Mouse (Mus musculus): ENCODE results near the gene Paqr5.

Paqr5 gene

DNA sequence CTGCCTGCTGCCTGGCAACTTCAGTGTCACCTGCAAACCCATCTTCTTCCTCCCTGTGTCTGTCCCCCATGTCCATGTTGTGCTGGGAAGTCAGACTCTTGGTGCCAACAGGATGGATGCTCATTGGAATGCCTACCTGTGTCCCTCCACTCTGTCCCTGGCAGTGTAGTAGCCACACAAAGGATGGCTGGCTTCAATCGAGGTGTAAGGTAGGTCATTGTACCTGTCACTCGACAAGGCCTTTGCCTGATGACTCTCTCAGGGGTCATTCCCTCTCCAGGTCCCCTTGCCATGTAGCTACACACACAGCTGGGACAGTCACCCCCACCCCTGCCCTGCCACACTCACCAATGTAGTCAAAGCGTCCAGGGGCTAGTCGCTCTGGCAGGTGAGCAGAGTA lies 65.5 kb downstream of the Paqr5 start:
- CTCF ChIA-PET: interaction anchor here (0.6 kb wide), 1 partner anchor 24 kb away, joined by 3 read pairs; no protein-coding TSS in a partner anchor

DNA sequence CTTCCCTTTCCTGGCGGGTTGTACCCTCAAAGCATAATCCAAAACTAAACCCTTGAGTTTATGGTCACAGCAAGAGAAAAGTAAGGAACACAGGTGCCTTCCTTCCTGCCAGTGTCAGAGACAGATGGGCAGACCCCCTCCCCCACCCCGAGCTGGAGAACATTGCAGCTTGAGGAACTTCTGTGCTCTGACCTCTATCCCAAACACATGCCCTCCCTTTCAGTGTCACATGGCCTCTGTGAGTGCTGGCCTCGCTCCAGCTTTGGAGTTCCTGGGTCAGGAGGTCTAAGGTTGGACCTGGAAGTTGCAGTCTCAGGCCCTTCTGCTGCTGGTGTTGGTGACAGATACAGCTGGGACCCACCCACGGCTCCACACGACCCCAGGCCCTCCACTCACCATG lies 65.9 kb downstream of the Paqr5 start:
- CTCF ChIA-PET: interaction anchor here (0.6 kb wide), 1 partner anchor 24 kb away, joined by 3 read pairs; no protein-coding TSS in a partner anchor

DNA sequence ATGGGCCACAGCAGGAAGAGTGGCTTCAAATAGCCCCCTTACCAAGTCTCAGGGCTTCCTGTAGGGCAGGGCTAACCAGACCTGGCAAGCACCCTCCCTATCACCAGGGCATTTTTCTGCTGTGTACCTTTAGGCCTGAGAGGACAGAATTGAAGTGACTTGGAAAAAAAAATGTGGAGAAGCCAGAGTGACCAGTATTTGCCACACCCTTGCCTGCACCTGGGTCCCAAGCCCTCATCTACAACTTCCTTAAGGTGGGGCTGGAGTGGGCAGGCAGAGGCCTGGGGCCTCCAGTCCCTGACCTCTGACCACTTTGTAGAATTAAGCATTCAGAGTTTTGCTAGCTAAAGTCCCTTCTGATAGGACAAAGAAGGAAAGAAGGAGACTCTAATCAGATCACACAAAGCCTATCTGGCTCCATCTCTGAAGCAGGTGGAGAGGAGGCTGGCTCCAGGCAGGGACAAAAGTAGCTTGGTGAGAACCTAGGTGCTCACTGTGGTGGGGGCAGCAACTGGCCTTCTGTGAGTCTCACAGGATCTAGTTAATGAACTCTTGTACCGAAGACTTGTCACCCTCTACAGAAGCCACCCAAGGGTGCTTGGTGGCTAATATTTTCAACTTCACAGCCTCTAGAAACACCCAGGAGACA lies 66.6 kb downstream of the Paqr5 start:
- CTCF ChIA-PET: no interaction called here

DNA sequence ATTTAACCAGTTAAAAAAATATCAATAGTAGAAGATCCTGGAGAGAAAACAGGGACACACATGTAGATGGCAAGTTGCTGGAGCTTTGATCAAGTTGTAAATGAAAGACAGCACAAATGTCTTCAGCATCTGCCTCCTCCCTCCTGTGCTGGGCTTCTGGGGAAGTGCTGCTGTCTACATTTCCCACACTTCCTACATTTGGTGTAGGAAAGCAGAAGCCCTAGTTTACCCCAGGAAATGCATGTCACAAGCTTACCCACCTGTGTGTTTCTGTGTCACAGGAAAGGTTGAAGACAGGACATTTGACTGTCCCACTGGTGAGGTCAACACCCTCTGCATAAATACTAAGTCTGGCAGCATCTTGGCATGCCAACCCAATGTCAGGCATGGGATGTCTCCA lies 71.9 kb downstream of the Paqr5 start:
- CTCF ChIA-PET: no interaction called here

GRCm38 (mm10) chr9:61952241-61952640 lies 74.4 kb downstream of the Paqr5 start:
- CTCF ChIA-PET: no interaction called here

DNA sequence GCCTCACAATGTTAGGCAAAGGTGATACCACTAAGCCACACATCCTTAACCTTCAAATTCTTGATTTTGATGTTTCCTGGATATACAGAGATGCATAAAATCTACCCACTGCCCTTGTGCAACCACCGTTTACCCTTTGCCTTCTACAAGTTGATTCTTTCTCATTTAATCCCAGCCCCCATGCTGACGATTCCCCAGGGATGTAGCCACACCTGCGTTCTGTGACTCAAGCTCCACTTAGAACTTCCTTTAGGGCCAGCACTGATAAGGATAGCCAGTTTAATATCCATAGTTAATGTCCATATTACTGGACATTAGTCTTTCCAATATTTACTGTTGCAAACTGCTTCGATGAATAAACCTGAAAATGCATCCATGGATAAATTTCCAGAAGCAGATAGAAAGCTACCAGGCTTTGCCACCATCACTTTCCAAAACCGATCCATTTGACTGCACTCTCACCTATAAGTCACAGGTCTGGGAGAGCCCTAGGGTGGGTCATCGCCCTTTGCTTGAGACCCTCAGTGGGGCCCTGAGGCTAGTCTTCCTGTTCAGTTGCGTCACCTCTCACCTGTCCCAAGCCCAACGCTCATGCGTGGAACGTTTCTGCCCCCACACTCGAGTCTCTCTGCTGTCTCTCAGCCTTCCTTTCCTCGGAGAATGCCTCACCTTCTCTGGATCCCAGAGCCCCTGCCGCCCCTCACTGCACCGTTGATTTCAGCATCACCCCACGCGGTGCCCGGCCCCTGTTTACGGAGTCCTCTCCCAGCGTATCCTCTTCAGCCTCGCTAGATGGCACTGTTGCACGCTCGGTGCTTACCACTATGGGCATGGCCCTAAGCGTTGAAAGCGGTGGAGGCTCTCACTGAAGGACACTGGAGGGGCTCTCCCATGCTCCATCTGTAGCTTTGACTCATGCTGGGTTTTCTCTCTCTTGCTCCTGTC lies 79.0 kb downstream of the Paqr5 start:
- CTCF ChIA-PET: interaction anchor here (0.5 to 0.6 kb wide), 2 partner anchors 638 to 959 kb away, joined by 3 to 8 read pairs; no protein-coding TSS in a partner anchor

DNA sequence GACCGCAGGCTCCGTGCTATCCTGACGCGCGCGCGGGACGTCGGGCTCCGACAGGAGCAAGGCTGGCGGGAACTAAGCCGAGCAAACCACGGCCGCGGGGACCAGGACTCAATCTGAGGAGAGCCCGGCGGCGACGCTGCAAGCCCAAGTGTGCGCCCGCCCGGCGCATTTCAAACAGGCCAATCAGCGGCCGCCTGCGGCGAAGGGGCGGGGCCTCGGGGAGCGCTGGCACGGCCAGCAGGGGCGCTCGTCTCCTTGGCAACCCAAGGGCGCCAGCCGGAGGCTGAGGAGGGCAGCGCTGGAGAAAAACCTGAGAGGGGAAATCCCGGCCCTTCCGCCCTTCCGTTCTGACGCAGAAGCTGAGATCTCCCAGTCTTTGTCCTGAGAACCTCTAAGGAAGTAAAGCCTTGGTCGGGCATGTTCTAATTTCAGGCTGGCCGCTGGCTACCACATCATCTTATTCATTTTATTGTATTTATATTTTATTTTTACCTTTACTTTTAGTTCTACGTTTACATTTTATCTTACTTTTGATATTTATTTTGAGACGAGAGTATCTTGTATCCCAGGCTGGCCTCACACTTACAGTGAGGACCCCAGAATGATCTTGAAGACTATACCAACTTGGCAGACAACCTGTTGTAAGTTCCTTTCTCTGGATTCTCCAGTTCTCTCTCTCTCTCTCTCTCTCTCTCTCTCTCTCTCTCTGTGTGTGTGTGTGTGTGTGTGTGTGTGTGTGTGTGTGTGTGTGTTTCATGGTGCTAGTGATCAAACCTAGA lies 79.8 kb downstream of the Paqr5 start, which contains the start of gene Kif23:
Gene Kif23 (minus strand): TSS at position 152 of the 779 bp plus-strand sequence.
- CTCF ChIA-PET: interaction anchor here (0.5 to 0.8 kb wide), 2 partner anchors 32 to 637 kb away, joined by 3 read pairs; partner anchors contain the start of gene Rplp1

DNA sequence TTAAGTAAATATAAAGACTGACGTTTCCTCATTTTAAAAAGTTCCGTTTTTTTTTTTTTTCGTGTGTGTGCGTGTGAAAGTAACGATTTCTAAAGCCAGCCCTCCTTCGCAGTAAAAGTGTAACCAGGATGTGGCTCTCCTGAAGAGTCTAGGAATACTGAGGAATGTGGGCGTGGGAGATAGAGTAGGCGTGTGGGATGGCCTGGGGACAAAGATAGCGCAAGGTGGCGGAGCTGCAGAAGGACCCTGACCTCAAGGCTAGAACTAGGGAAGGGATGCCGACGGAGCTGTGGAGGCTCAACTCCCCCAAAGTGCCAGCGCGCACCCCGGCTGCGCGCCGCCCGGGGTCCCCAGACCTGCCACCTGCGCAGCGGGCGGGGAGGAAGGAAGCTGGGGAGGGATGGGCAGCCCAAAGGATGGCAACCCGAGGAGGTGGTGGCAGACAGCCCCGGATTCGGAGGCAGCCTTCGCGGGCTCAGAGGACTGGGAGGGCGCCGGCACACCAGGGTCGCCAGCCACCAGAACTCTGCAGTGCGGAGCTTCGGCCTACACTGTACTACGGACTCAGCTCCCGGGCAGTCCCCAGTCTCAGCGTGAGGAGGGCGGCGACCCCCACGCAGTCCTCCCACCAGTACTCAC lies 80.6 kb downstream of the Paqr5 start:
- CTCF ChIA-PET: interaction anchor here (0.8 kb wide), 1 partner anchor 32 kb away, joined by 3 read pairs; the partner anchor contains the start of gene Rplp1

DNA sequence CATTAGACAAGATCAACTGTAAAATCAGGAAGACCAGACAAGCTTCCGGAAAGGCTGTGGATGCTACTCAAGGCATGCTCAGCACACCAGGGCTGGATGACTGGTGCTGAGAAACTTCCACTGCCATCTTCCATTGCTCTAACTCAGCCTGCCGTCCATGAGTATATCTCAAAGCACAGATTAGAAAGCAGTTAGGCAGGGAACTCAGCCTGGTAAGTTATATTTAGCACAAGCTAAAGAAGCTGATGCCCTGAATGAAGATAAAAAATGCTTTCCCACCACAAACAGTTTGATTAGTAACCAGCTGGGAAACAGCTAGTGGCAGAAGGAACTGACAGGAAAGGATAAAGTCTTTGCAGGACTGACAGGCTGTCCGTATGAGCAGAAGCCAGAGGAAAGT lies 85.6 kb downstream of the Paqr5 start:
- CTCF ChIA-PET: no interaction called here

- CTCF ChIA-PET: no interaction called here
These were observed 93.3 kb downstream of the Paqr5 start for GRCm38 (mm10) chr9:61933333-61933732.

- CTCF ChIA-PET: no interaction called here
These were observed 94.6 kb downstream of the Paqr5 start for GRCm38 (mm10) chr9:61932009-61932408.

DNA sequence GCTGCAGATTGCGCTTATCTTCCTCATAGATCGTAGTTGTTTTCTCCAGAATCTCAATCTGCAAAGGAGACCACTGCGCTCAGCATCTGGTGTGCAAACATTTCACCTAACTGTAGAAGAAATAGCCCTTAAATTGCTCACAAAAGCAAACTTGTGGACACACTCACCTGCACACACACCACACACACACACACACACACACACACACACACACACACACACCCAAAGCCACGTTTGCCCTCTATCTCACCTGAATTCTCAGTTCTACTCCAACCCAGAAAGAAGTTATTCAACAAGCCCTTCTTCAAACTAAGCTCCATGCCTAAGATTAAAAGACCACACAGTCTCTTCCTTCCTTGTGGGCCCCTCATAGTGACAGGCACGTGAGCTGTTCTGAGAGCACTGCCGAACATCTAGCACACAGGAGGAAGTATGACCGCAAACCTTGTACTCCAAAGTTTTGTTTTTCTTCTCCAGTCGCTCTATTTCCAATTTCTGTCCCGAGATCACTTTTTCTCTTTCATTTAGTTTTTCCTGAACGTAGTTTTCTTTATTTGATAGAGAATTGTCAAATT lies 101.5 kb downstream of the Paqr5 start:
- CTCF ChIA-PET: interaction anchor here (0.6 kb wide), 1 partner anchor 156 kb away, joined by 3 read pairs; no protein-coding TSS in a partner anchor

DNA sequence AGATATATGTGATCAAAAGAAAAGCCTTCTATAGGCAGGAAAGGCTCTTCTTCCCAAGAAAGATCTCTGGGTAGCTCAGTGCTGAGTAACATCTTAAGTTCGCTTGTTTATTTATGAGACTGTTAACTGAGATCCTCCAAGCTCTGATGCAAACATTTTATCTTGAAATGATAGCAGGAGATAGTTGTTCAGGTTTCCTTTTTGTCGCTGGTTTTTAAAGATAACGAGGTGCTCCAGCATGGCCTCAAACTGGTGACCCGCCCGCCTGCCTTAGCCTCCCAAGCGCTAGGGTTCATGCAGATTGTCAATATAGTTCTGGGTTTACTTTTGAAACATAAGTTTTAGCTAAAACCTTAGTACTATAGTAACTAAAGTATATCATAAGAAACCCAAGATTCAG lies 106.3 kb downstream of the Paqr5 start:
- CTCF ChIA-PET: no interaction called here

GRCm38 (mm10) chr9:61919464-61919863 lies 107.2 kb downstream of the Paqr5 start:
- CTCF ChIA-PET: no interaction called here

GRCm38 (mm10) chr9:61917436-61917835 lies 109.2 kb downstream of the Paqr5 start:
- CTCF ChIA-PET: no interaction called here

DNA sequence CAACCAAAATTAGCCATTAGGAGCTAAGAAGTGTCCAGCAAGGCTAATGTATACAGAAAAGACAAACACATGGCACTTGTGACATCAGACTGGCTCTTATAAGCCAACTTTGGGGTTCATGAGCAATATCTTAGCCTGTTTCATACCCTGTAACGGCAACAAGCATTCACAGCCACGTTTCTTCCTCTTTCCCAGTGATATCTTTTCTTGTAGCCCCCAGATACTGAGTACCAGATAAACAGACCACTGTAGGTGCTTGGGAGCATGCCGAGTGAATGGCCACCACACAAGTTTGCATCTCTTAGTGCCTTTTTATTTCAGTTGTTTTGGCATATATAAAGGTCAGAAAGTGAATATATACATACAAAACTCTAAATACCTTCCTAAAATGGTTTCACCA lies 109.7 kb downstream of the Paqr5 start:
- CTCF ChIA-PET: no interaction called here

- CTCF ChIA-PET: interaction anchor here (0.6 to 0.8 kb wide), 2 partner anchors 12 to 694 kb away, joined by 3 to 5 read pairs; no protein-coding TSS in a partner anchor
These were observed 111.2 kb downstream of the Paqr5 start for GRCm38 (mm10) chr9:61915393-61916005.

GRCm38 (mm10) chr9:61914917-61915300 lies 111.7 kb downstream of the Paqr5 start:
- CTCF ChIA-PET: interaction anchor here (1.0 kb wide), 1 partner anchor 31 kb away, joined by 3 read pairs; no protein-coding TSS in a partner anchor

DNA sequence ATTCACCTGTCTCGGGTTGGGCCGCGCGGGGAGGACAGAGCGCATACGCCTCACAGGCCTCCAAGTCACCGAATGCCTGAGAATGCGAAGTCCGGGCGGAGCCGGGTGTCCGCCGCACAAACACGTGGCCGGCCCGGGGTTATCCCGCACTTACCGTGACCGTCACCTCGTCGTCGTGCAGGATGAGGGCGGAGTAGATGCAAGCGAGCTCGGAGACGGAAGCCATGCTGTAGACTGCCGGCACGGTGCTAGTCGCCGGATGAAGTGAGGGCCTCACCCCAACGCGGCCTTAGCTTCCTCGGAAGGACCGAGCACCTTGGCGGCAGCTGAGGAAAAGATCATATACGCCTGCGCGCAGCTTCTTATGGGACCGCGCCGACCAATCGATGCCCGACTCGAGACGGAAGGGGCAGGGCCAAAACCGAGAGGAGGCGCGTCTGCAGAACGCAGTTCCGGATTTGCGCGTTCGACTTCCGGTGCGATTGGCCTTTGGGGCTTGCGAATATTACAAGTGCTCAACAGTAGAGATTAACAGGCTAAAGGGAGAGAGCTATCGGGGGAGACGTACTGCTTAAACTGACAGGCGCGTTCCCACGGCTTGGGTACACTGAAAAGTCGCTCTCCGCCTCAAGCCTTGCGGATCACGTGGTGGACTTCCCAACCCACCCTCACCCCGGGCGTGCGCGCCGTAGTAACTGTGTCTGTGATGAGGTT lies 112.3 kb downstream of the Paqr5 start, which contains the start of gene Rplp1:
Gene Rplp1 (minus strand): TSS at position 340 of the 714 bp plus-strand sequence.
- CTCF ChIA-PET: interaction anchor here (1.0 kb wide), 1 partner anchor 32 kb away, joined by 3 read pairs; no protein-coding TSS in a partner anchor

All from spleen, embryonic (tissue).